Mouse (Mus musculus): ENCODE data around the gene Lhx1. TPM values are rescaled to one million over a fixed set of nuclear protein-coding genes. Genes with fewer than 3 reads are reported as not detected.

Gene Lhx1
- polyA plus RNA-seq, 1 experiment from 2014 or later: 4.8 TPM

DNA sequence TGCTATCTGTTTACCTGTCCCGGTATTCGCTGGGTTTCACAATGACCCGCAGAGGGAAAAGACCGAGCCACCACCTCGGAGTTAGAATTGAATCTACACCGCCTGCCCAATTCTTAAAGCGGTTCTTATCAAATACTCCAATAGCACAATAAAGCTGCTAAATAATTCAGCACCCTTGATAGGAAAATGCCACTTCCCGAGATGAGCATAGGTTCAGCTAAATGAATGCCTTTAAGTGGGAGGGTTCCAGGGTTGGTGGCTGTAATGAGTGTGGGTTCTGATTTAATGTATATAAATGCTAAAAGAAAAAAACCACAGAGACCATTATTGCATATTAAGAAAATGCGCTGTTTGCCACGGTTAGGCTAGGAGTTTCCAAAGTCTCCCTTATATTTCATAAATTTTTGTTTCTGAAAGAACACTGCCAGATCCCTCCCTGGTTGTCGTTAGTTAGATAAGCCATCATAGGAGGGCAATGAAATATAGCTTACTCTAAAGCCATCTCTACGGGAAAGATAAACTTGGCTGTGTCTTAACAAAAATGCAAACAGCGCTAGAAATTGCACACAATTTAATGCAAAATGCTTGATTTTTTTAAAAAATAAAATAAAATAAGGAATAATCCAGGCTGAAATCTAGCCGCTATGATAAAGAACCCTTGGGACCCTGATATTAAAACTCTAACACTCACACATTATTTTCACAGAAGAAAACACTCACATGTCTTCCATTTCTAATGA lies 8.7 kb downstream of the Lhx1 start:
- peaks cover 22% of the 10 kb centered on the region for H3K4me1 ChIP-seq
- H3K36me3 ChIP-seq: 0 out of 2 replicates have a peak, but pooled peaks cover 3% of the 10 kb centered on the region
- H3K27me3 ChIP-seq: peaks cover 70% of the 10 kb centered on the region
- H3K4me3 ChIP-seq: no peak overlapping the region
- H3K4me2 ChIP-seq (replicated peaks): no peak overlapping the region
- H3K9me3 ChIP-seq: no peaks in the 10 kb centered on the region
- H3K9ac ChIP-seq (replicated peaks): no peak overlapping the region
- WGBS: 7% methylated on average over 14 of the region's 14 CpGs
- H3K27ac ChIP-seq (replicated peaks): no peak overlapping the region
- no peak for ATAC-seq (replicated peaks)

- peak within 1 kb of the TSS; percentile 73 for H3K27ac ChIP-seq (replicated peaks)
- H3K4me3 ChIP-seq: peak within 1 kb of the TSS; percentile 73
- ATAC-seq (replicated peaks): peak; percentile 99
- peaks cover 38% of the 10 kb centered on the region for H3K27me3 ChIP-seq
- H3K36me3 ChIP-seq: peaks cover 17% of the 10 kb centered on the region
- peak within 1 kb of the TSS; percentile 91 for H3K4me2 ChIP-seq (replicated peaks)
- peak within 1 kb of the TSS; percentile 72 for H3K9ac ChIP-seq (replicated peaks)
- no peaks in the 10 kb centered on the region for H3K9me3 ChIP-seq
- H3K4me1 ChIP-seq: peaks cover 16% of the 10 kb centered on the region
- under 1% methylated on average over 80 of the region's 80 CpGs for WGBS
Observed at GRCm38 (mm10) chr11:84513171-84514116, 11.9 kb downstream of the Lhx1 start, which contains the start of gene Aatf. TSS of gene Aatf (minus strand) at chr11:84513522.

DNA sequence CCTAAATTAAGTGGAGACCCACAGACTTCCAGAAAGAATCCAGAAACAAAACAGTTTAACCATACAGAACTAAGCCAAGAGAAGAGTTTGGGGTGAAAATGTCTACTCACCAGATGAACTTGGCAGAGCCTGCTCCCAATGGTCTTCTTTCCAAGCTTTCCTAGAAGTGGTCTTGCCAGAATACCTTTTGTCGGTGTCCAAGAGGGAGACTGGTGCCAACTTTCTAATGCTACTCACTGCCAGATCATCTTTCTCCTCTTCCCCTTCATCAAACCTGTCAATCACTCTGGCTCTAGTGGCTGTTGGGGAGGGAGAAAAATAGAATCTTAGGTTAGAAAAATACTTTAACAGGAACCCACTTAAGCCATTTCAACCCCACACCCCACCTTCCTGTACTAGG lies 13.3 kb downstream of the Lhx1 start:
- peaks cover 29% of the 10 kb centered on the region for H3K27me3 ChIP-seq
- no peaks in the 10 kb centered on the region for H3K9me3 ChIP-seq
- H3K4me1 ChIP-seq: peaks cover 16% of the 10 kb centered on the region
- peaks cover 22% of the 10 kb centered on the region for H3K36me3 ChIP-seq
- WGBS: 63% methylated on average over 1 of the region's 1 CpGs
- 0 out of 2 replicates have a peak overlapping the region, but pooled peaks have one; percentile 73 for H3K4me3 ChIP-seq
- peak overlapping the region; percentile 91; the same call in 1 of the 2 replicates for H3K4me2 ChIP-seq (replicated peaks)
- H3K27ac ChIP-seq (replicated peaks): no peak overlapping the region
- H3K9ac ChIP-seq (replicated peaks): no peak overlapping the region
- no peak for ATAC-seq (replicated peaks)

DNA sequence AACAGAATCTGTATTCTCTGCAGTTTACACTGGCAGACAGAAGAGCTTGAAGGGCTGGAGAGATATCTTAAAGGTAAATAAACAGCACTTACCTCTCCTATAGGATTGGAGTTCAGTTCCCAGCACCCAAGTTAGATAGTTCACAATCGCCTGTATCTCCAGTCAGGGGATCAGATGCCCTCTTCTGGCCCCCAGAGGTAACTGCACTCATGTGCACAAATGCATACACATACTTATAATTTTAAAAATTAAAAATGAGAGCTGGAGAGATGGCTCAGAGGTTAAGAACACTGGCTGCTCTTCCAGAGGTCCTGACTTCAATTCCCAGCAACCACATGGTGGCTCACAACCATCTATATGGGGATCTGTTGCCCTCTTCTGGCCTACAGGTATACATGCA lies 21.0 kb downstream of the Lhx1 start:
- H3K27me3 ChIP-seq: no peaks in the 10 kb centered on the region
- H3K4me2 ChIP-seq (replicated peaks): no peak overlapping the region
- H3K36me3 ChIP-seq: peaks cover 22% of the 10 kb centered on the region
- H3K4me3 ChIP-seq: no peak overlapping the region
- no peaks in the 10 kb centered on the region for H3K9me3 ChIP-seq
- WGBS: 100% methylated on average over 1 of the region's 1 CpGs
- H3K9ac ChIP-seq (replicated peaks): no peak overlapping the region
- H3K4me1 ChIP-seq: no peaks in the 10 kb centered on the region
- no peak for ATAC-seq (replicated peaks)
- H3K27ac ChIP-seq (replicated peaks): no peak overlapping the region

DNA sequence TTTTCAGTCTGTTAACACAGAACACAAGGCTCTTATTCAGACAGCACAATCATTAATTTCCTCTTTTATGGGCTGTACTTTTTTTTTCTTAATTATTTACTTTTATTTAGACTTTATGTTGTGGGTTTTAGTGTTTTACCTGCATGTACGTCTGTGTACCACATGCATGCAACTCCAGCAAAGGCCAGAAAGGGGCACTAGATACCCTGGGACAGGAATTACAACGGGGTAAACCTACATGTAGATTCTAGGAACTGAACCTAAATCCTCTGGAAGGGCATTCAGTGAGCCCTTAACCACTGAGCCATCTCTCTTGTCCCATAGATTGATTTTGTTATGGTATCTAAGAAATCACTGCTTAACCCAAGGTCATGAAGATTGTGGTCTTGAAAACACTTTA lies 27.4 kb downstream of the Lhx1 start:
- no peak for ATAC-seq (replicated peaks)
- Histone ChIP-seq H3K4me1 (peaks cover 18% of the 10 kb centered on the region), H3K4me2 (replicated peaks) (no peak overlapping the region), H3K36me3 (peaks cover 7% of the 10 kb centered on the region; the same call in 1 of the 2 replicates), H3K9me3 (no peaks in the 10 kb centered on the region), H3K27me3 (no peaks in the 10 kb centered on the region), H3K4me3 (no peak overlapping the region), H3K9ac (replicated peaks) (no peak overlapping the region), H3K27ac (replicated peaks) (no peak overlapping the region)
- 63% methylated on average over 2 of the region's 2 CpGs for WGBS

GRCm38 (mm10) chr11:84496901-84497300 lies 28.4 kb downstream of the Lhx1 start:
- Histone ChIP-seq H3K9ac (replicated peaks) (no peak overlapping the region), H3K27me3 (no peaks in the 10 kb centered on the region), H3K9me3 (no peaks in the 10 kb centered on the region), H3K4me2 (replicated peaks) (no peak overlapping the region), H3K27ac (replicated peaks) (no peak overlapping the region), H3K4me1 (peaks cover 18% of the 10 kb centered on the region), H3K4me3 (no peak overlapping the region), H3K36me3 (peaks cover 5% of the 10 kb centered on the region; the same call in 1 of the 2 replicates)
- ATAC-seq (replicated peaks): no peak

DNA sequence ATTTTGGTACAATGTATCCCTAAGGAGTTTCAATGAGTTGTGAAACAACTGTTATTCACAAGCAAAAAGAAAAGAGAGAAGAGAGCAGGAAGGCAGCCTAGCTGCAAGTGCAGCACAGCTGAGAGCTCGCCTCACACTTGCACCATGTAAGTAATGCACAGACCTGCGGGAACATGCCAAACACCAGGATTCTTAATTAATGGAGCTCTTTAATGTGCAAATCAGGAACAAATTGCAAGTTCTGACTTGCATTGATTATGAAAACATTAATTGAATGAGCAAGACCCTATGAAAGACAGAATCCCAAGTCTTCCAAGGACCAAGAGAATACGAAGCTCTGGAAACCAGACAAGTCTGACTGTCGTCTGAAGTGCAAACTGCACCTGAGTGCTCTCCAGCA lies 29.6 kb downstream of the Lhx1 start:
- no peaks in the 10 kb centered on the region for H3K9me3 ChIP-seq
- H3K4me2 ChIP-seq (replicated peaks): no peak overlapping the region
- peaks cover 18% of the 10 kb centered on the region for H3K4me1 ChIP-seq
- H3K36me3 ChIP-seq: peaks cover 15% of the 10 kb centered on the region
- no peak for ATAC-seq (replicated peaks)
- 15% methylated on average over 4 of the region's 4 CpGs for WGBS
- no peak overlapping the region for H3K27ac ChIP-seq (replicated peaks)
- no peaks in the 10 kb centered on the region for H3K27me3 ChIP-seq
- no peak overlapping the region for H3K9ac ChIP-seq (replicated peaks)
- no peak overlapping the region for H3K4me3 ChIP-seq

DNA sequence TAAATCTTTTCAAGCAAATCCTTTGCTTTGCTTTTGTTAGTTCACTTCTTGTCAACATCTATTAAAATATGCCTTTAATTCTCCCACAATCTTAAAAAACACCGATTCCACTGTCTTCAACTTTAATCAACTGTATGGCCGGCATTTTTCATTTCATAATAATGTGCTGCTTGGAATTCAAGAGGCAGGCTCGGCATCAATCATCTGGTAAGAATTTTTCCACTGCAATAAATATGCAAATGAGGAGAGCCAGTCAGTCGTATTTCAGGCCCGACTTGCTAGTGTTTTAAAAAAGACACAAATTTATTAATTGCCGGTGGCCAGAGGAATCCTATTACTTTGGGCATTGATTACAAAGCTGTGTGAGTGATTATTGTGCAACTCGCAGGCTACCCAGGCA lies 43.7 kb downstream of the Lhx1 start:
- no peak overlapping the region for H3K27ac ChIP-seq (replicated peaks)
- peaks cover 19% of the 10 kb centered on the region for H3K4me1 ChIP-seq
- no peak overlapping the region for H3K4me3 ChIP-seq
- no peaks in the 10 kb centered on the region for H3K27me3 ChIP-seq
- no peaks in the 10 kb centered on the region for H3K36me3 ChIP-seq
- WGBS: 8% methylated on average over 7 of the region's 7 CpGs
- no peak overlapping the region for H3K9ac ChIP-seq (replicated peaks)
- no peaks in the 10 kb centered on the region for H3K9me3 ChIP-seq
- no peak for ATAC-seq (replicated peaks)
- no peak overlapping the region for H3K4me2 ChIP-seq (replicated peaks)

GRCm38 (mm10) chr11:84480451-84480850 lies 44.9 kb downstream of the Lhx1 start:
- WGBS: 32% methylated on average over 3 of the region's 3 CpGs
- Histone ChIP-seq H3K27me3 (no peaks in the 10 kb centered on the region), H3K27ac (replicated peaks) (no peak overlapping the region), H3K9me3 (no peaks in the 10 kb centered on the region), H3K9ac (replicated peaks) (no peak overlapping the region), H3K4me1 (peaks cover 19% of the 10 kb centered on the region), H3K4me2 (replicated peaks) (no peak overlapping the region), H3K4me3 (no peak overlapping the region), H3K36me3 (no peaks in the 10 kb centered on the region)
- ATAC-seq (replicated peaks): no peak

GRCm38 (mm10) chr11:84476641-84477040 lies 48.7 kb downstream of the Lhx1 start:
- ATAC-seq (replicated peaks): no peak
- no peaks in the 10 kb centered on the region for H3K9me3 ChIP-seq
- no peak overlapping the region for H3K27ac ChIP-seq (replicated peaks)

GRCm38 (mm10) chr11:84475991-84476390 lies 49.3 kb downstream of the Lhx1 start:
- Histone ChIP-seq H3K4me1 (peaks cover 6% of the 10 kb centered on the region), H3K36me3 (peaks cover 5% of the 10 kb centered on the region; the same call in 1 of the 2 replicates), H3K4me3 (no peak overlapping the region), H3K27me3 (no peaks in the 10 kb centered on the region), H3K4me2 (replicated peaks) (no peak overlapping the region), H3K9ac (replicated peaks) (no peak overlapping the region), H3K27ac (replicated peaks) (no peak overlapping the region), H3K9me3 (no peaks in the 10 kb centered on the region)
- ATAC-seq (replicated peaks): no peak
- 96% methylated on average over 4 of the region's 4 CpGs for WGBS

More at GRCm38 (mm10) chr11:84476641-84477040, 48.7 kb downstream of the Lhx1 start:
- H3K27me3 ChIP-seq: no peaks in the 10 kb centered on the region
- H3K9ac ChIP-seq (replicated peaks): no peak overlapping the region
- 99% methylated on average over 2 of the region's 2 CpGs for WGBS
- no peak overlapping the region for H3K4me2 ChIP-seq (replicated peaks)
- peaks cover 13% of the 10 kb centered on the region for H3K4me1 ChIP-seq
- H3K4me3 ChIP-seq: no peak overlapping the region
- peaks cover 3% of the 10 kb centered on the region; the same call in 1 of the 2 replicates for H3K36me3 ChIP-seq

DNA sequence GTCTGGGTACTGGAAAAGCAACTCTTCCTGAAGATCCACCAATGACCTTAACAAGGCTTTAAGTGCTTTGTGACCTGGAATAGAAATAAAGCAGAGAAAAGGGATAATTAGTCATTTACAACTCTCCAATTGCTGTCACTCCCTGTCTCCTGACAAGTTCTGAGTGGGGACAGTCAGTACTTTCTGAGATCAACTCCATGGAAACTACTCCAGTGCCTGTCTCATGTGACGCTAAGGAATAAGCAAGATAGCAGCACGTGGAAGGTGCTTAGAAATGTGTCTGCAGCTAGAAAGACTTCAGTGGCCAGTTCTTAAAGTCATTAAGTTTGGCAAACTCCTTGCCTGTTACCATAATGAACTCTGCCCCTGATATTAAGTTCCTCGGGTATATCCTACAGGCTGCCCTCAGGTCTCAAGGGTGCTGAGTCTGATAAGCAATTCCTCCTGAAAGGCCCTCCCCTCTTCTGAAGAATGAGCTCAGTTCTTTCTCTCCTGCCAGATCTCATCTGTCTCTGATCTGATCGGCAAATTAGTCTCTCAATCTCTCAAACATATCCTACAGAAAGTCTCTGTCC lies 52.2 kb downstream of the Lhx1 start:
- no peak overlapping the region for H3K9ac ChIP-seq (replicated peaks)
- no peaks in the 10 kb centered on the region for H3K4me1 ChIP-seq
- H3K9me3 ChIP-seq: no peaks in the 10 kb centered on the region
- no peak for ATAC-seq (replicated peaks)
- no peak overlapping the region for H3K4me2 ChIP-seq (replicated peaks)
- no peak overlapping the region for H3K27ac ChIP-seq (replicated peaks)
- peaks cover 14% of the 10 kb centered on the region; the same call in 1 of the 2 replicates for H3K36me3 ChIP-seq
- H3K4me3 ChIP-seq: no peak overlapping the region
- 83% methylated on average over 4 of the region's 4 CpGs for WGBS
- H3K27me3 ChIP-seq: no peaks in the 10 kb centered on the region

All from forebrain, embryonic 15.5 days (tissue).